Comparison of ENCODE assay signal across 9 mouse cellular contexts in genomic region chr3:143100810-143101645, GRCm38 (mm10).
DNase-seq lines count a peak whose midpoint lies in the region; ATAC-seq and TF ChIP-seq lines count a peak whose summit lies in the region.
"Had no signal": no experiment of that assay in that cellular context is flagged by ENCODE, and none has a peak within 500 bp of the region (broad histone marks: within the 10 kb centered on the region; RNA-seq: fewer than 3 reads in every experiment).

No protein-coding gene starts in this region.

- no peaks in the 10 kb centered on the region for H3K9me3 ChIP-seq in intestine, embryonic 15.5 days

- peak overlapping the region; percentile 47 for H3K4me3 ChIP-seq in embryonic fibroblast, embryonic 13.5 days (ENCODE audit: insufficient read depth, low read length)
- H3K4me3 ChIP-seq in intestine, embryonic 15.5 days (replicated peaks) = peak overlapping the region; percentile 46

- peak overlapping the region; percentile 87 for H3K4me2 ChIP-seq in intestine, embryonic 15.5 days (replicated peaks)

- peak; percentile 69 for ATAC-seq in intestine, embryonic 15.5 days
- ATAC-seq in erythroblast, adult 5-6 weeks (replicated peaks; ENCODE audit: low FRiP score, poor library complexity, severe bottlenecking) = no peak

- H3K36me3 ChIP-seq in intestine, embryonic 15.5 days = no peaks in the 10 kb centered on the region
- H3K36me3 ChIP-seq: G1E had no signal

- H3K4me1 ChIP-seq in embryonic fibroblast, embryonic 13.5 days (ENCODE audit: control insufficient read depth, insufficient read depth, low read length) = no peaks in the 10 kb centered on the region
- H3K4me1 ChIP-seq in intestine, embryonic 15.5 days (replicated peaks) = peaks cover 7% of the 10 kb centered on the region; the same call in 1 of the 2 replicates

- no peak overlapping the region for H3K27ac ChIP-seq in embryonic fibroblast, embryonic 13.5 days (ENCODE audit: insufficient read depth, low read length)
- no peak overlapping the region for H3K27ac ChIP-seq in intestine, embryonic 15.5 days

- WGBS in intestine, embryonic 15.5 days = 4% methylated on average over 59 of the region's 59 CpGs

- DNase-seq in gastrocnemius, postnatal 10 days = peak; percentile 19
- DNase-seq in gastrocnemius, adult 8-10 months (ENCODE audit: low spot score in 2 of 2) = no peak
- DNase-seq in WW6 (ENCODE audit: low read depth, low spot score) = peak; percentile 11
- DNase-seq in lung, postnatal 36 days = peak; percentile 18
- peak; percentile 54 for DNase-seq in right cerebral cortex, postnatal 25 days

- no peaks in the 10 kb centered on the region for H3K27me3 ChIP-seq in intestine, embryonic 15.5 days (replicated peaks)

- peak overlapping the region; percentile 46; the same call in 1 of the 2 replicates for H3K9ac ChIP-seq in intestine, embryonic 15.5 days

- no peak for TF ChIP-seq CTCF in embryonic fibroblast, embryonic 13.5 days (IDR thresholded peaks at IDR 0.05; ENCODE audit: borderline replicate concordance, insufficient read depth, low read length)

- no peak for TF ChIP-seq POLR2A in embryonic fibroblast, embryonic 13.5 days (IDR thresholded peaks at IDR 0.05; ENCODE audit: low read depth, low read length)

Comparison
In these comparisons a context has a peak if more than half of its experiments do, and no peak if none do; other contexts are left out.
1. DNase-seq: peak in gastrocnemius, postnatal 10 days (single experiment), WW6 (single experiment), lung, postnatal 36 days (single experiment) and right cerebral cortex, postnatal 25 days (single experiment); none in gastrocnemius, adult 8-10 months (0 of 2).